Mouse (Mus musculus): ENCODE results near the gene BC049352.

The BC049352 gene

GRCm38 (mm10) chr9:45195468-45195867 is 13.7 kb downstream of the BC049352 start:
- DNase-seq: no peak

GRCm38 (mm10) chr9:45196125-45196830 is 14.5 kb downstream of the BC049352 start:
- no peak for DNase-seq

- no peak for DNase-seq
These were observed 15.7 kb downstream of the BC049352 start for GRCm38 (mm10) chr9:45197549-45197948.

- DNase-seq: no peak
These were observed 19.6 kb downstream of the BC049352 start for GRCm38 (mm10) chr9:45201319-45201947.

GRCm38 (mm10) chr9:45202021-45202798 is 20.4 kb downstream of the BC049352 start:
- DNase-seq: no peak

- DNase-seq: no peak
These were observed 22.1 kb downstream of the BC049352 start, which contains the start of gene Tmprss4 for GRCm38 (mm10) chr9:45203797-45204410. Gene Tmprss4, minus strand, starts transcription at chr9:45204092.

- no peak for DNase-seq
These were observed 23.3 kb downstream of the BC049352 start for GRCm38 (mm10) chr9:45205143-45205542.

GRCm38 (mm10) chr9:45206121-45206520 is 24.3 kb downstream of the BC049352 start:
- no peak for DNase-seq

GRCm38 (mm10) chr9:45207015-45207743 is 25.4 kb downstream of the BC049352 start:
- DNase-seq: no peak

- no peak for DNase-seq
These were observed 30.2 kb downstream of the BC049352 start for GRCm38 (mm10) chr9:45212001-45212400.

- peak; percentile 11 for DNase-seq
These were observed 33.8 kb downstream of the BC049352 start for GRCm38 (mm10) chr9:45215526-45216179.

- DNase-seq: no peak
These were observed 37.8 kb downstream of the BC049352 start for GRCm38 (mm10) chr9:45219644-45220043.

GRCm38 (mm10) chr9:45221567-45221966 is 39.8 kb downstream of the BC049352 start:
- peak; percentile 95 for DNase-seq

GRCm38 (mm10) chr9:45229359-45229758 is 47.6 kb downstream of the BC049352 start:
- DNase-seq: no peak

- no peak for DNase-seq
These were observed 53.9 kb downstream of the BC049352 start for GRCm38 (mm10) chr9:45235668-45236227.

GRCm38 (mm10) chr9:45236744-45237143 is 54.9 kb downstream of the BC049352 start:
- no peak for DNase-seq

- no peak for DNase-seq
These were observed 59.6 kb downstream of the BC049352 start for GRCm38 (mm10) chr9:45241397-45241796.

- no peak for DNase-seq
These were observed 63.6 kb downstream of the BC049352 start for GRCm38 (mm10) chr9:45245432-45245831.

- no peak for DNase-seq
These were observed 64.3 kb downstream of the BC049352 start for GRCm38 (mm10) chr9:45246060-45246459.

GRCm38 (mm10) chr9:45247536-45247935 is 65.7 kb downstream of the BC049352 start:
- no peak for DNase-seq

GRCm38 (mm10) chr9:45250306-45250705 is 68.5 kb downstream of the BC049352 start:
- no peak for DNase-seq

- DNase-seq: no peak
These were observed 69.5 kb downstream of the BC049352 start for GRCm38 (mm10) chr9:45251281-45251680.
